Mouse (Mus musculus) ES-Bruce4 (cell line): Measurements from ENCODE around the gene Rem1. TPM values are rescaled to one million over a fixed set of nuclear protein-coding genes. Genes with fewer than 3 reads are reported as not detected.
A peak's percentile ranks its signal among the peaks of the same experiment; 100 is the strongest.

Experiments used
- H3K27ac ChIP-seq: 2 replicates; pipeline ENCODE4 v1.5.1; 2012; ENCODE audit warnings: low read length, inconsistent platforms; ENCODE audit not compliant: insufficient read depth
- H3K27me3 ChIP-seq: 2 replicates; pipeline ENCODE4 v1.6.1; 2012; ENCODE audit warnings: mild to moderate bottlenecking, low read length, inconsistent platforms; ENCODE audit not compliant: control insufficient read depth, poor library complexity, insufficient read depth, severe bottlenecking
- H3K36me3 ChIP-seq: 2 replicates; pipeline ENCODE4 v1.6.1; 2012; ENCODE audit warnings: inconsistent platforms, mild to moderate bottlenecking, low read length, moderate library complexity; ENCODE audit not compliant: control insufficient read depth, poor library complexity, insufficient read depth, severe bottlenecking
- H3K4me1 ChIP-seq: one replicate; pipeline ENCODE4 v1.8.1; 2011; ENCODE audit warnings: low read length; ENCODE audit not compliant: control insufficient read depth, insufficient read depth
- H3K4me3 ChIP-seq: 2 replicates; pipeline ENCODE4 v1.5.1; 2011; ENCODE audit warnings: low read depth, mild to moderate bottlenecking, low read length
- H3K9ac ChIP-seq: 2 replicates; pipeline ENCODE4 v1.6.1; 2012; ENCODE audit warnings: low read depth, mild to moderate bottlenecking, inconsistent platforms; ENCODE audit not compliant: poor library complexity, severe bottlenecking
- H3K9me3 ChIP-seq: replicated peaks from 2 replicates; pipeline ENCODE4 v1.6.1; 2012; ENCODE audit warnings: mild to moderate bottlenecking, low read length, inconsistent platforms; ENCODE audit not compliant: control insufficient read depth, poor library complexity, insufficient read depth, severe bottlenecking
- CTCF ChIP-seq: IDR thresholded peaks from one replicate; pipeline ENCODE4 v1.8.1; 2011; ENCODE audit warnings: low read depth, low read length
- EP300 ChIP-seq: IDR thresholded peaks from 2 replicates; pipeline ENCODE4 v1.6.1; 2011; ENCODE audit warnings: low read depth, low read length; ENCODE audit not compliant: insufficient read depth
- POLR2A ChIP-seq: IDR thresholded peaks from one replicate; pipeline ENCODE4 v1.8.1; 2011; ENCODE audit warnings: low read length; ENCODE audit not compliant: insufficient read depth
- polyA plus RNA-seq: library from polyadenylated mRNA; stranded (reverse); fragments of >200 nt; gene quantifications from 2 replicates; pipeline ENCODE4 v1.2.4, GENCODE M21; 2011; ENCODE audit warnings: low read depth; ENCODE audit not compliant: missing spikeins, insufficient read depth, insufficient read length

The Rem1 gene
- polyA plus RNA-seq, 1 experiment, result 1.2 TPM

DNA sequence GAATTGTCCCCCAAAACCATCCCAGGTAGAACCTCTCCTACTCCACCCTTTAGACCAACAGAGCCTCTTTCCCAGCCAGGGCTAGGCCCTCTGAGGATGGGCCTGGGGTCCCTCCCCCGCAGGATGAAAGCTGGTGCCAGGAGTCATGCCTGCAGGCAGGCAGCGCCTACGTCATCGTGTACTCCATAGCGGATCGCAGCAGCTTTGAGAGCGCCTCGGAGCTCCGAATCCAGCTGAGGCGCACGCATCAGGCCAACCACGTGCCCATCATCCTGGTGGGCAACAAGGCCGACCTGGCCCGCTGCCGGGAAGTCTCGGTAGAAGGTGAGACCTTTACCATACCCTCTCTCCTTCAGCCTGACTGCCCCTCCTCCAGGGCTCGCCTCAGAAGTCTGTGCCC lies 6.6 kb downstream of the Rem1 start:
- H3K27me3 ChIP-seq, result no peaks in the 10 kb centered on the region
- no peaks in the 10 kb centered on the region for H3K36me3 ChIP-seq
- TF ChIP-seq EP300, result no peak
- no peak for TF ChIP-seq POLR2A
- TF ChIP-seq CTCF, result no peak
- H3K27ac ChIP-seq, result no peak overlapping the region
- H3K4me1 ChIP-seq, result no peaks in the 10 kb centered on the region
- H3K4me3 ChIP-seq, result no peak overlapping the region
- no peak overlapping the region for H3K9ac ChIP-seq
- H3K9me3 ChIP-seq, result no peaks in the 10 kb centered on the region

- no peak overlapping the region for H3K27ac ChIP-seq
- H3K4me1 ChIP-seq, result no peaks in the 10 kb centered on the region
- H3K9ac ChIP-seq, result no peak overlapping the region
- H3K4me3 ChIP-seq, result 0 out of 2 replicates have a peak overlapping the region, but pooled peaks have one; percentile 6
- TF ChIP-seq CTCF, result no peak
- no peak for TF ChIP-seq POLR2A
- no peak for TF ChIP-seq EP300
- no peaks in the 10 kb centered on the region for H3K9me3 ChIP-seq
- no peaks in the 10 kb centered on the region for H3K27me3 ChIP-seq
- H3K36me3 ChIP-seq, result no peaks in the 10 kb centered on the region
These were observed 7.6 kb downstream of the Rem1 start for GRCm38 (mm10) chr2:152634311-152634710.

DNA sequence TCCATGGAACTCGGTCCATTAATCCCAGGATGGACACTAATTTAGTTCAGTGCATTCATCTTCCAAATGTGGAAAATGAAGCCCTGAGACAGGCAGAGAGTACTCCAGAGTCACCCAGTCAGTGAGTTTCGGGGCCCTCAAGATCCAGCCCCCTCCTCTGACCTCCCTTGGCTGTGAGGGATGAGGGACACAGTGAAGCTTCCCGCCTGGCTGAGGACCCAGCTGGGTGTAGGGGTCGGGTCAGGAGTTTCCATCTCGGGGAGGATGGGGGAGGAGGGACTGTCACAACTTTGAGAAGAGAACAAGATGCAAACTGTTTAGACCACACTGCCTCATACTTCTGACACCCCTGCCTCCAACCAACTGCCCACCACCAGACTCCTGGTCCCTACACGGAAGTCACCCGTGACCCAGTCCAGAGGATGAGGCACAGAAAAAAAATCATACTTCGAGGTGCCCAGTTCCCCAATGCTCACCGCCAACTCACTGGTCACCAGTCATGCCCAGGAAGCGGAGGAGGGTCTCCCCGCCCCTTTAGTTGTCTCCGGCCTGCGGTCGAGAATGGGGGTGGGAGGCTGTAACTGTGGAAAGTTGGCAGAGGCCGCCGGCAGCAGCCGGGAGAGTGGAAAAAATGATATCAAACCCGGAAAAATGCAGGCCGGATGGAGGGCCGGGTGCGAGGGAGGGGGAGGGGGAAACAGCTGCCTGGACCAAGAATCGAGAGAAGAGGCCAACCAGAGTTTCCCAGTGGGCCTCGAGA lies 9.7 kb downstream of the Rem1 start:
- H3K9ac ChIP-seq, result no peak overlapping the region
- no peak overlapping the region for H3K27ac ChIP-seq
- no peaks in the 10 kb centered on the region for H3K27me3 ChIP-seq

DNA sequence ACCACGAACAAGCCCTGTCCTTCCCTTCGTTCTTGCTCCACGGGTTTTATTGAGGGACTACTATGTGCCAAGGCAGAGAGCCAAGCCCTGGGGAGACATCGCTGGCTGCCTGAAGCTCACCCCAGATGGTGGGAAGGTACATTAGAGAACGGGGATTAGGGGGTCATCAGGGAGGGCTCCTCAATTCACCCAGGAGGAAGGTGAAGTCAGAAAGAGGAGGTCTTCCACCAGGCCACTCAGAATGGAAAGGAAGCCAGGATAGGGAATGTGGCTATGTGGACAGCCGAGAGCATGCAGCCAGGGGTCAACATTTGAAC lies 10.2 kb downstream of the Rem1 start:
- Histone ChIP-seq H3K27me3 (no peaks in the 10 kb centered on the region), H3K4me1 (no peaks in the 10 kb centered on the region), H3K9ac (no peak overlapping the region), H3K36me3 (no peaks in the 10 kb centered on the region), H3K9me3 (no peaks in the 10 kb centered on the region), H3K4me3 (no peak overlapping the region), H3K27ac (no peak overlapping the region)
- no peak for TF ChIP-seq POLR2A
- TF ChIP-seq EP300, result no peak
- no peak for TF ChIP-seq CTCF

More for the DNA sequence above, 9.7 kb downstream of the Rem1 start:
- H3K4me1 ChIP-seq, result no peaks in the 10 kb centered on the region
- TF ChIP-seq POLR2A (no peak), CTCF (no peak), EP300 (no peak)
- no peaks in the 10 kb centered on the region for H3K36me3 ChIP-seq
- H3K4me3 ChIP-seq, result no peak overlapping the region
- no peaks in the 10 kb centered on the region for H3K9me3 ChIP-seq

- no peak for TF ChIP-seq CTCF
- no peak for TF ChIP-seq POLR2A
- no peak for TF ChIP-seq EP300
- Histone ChIP-seq H3K9me3 (no peaks in the 10 kb centered on the region), H3K4me3 (no peak overlapping the region), H3K4me1 (no peaks in the 10 kb centered on the region), H3K9ac (no peak overlapping the region), H3K27ac (no peak overlapping the region), H3K27me3 (no peaks in the 10 kb centered on the region), H3K36me3 (no peaks in the 10 kb centered on the region)
These were observed 10.6 kb downstream of the Rem1 start for GRCm38 (mm10) chr2:152637381-152637780.

GRCm38 (mm10) chr2:152638865-152639264 lies 12.1 kb downstream of the Rem1 start:
- Histone ChIP-seq H3K4me3 (no peak overlapping the region), H3K4me1 (no peaks in the 10 kb centered on the region), H3K36me3 (no peaks in the 10 kb centered on the region), H3K9ac (no peak overlapping the region), H3K27me3 (no peaks in the 10 kb centered on the region), H3K9me3 (no peaks in the 10 kb centered on the region), H3K27ac (no peak overlapping the region)
- TF ChIP-seq CTCF (no peak), EP300 (no peak), POLR2A (no peak)
